Comparison of ENCODE assay signal across 15 mouse cellular contexts in genomic region chr5:3771512-3771911, GRCm38 (mm10). TPM values are rescaled to one million over a fixed set of nuclear protein-coding genes. Genes with fewer than 3 reads are reported as not detected.
A peak's percentile ranks its signal among the peaks of the same experiment; 100 is the strongest.
DNase-seq lines count a peak whose midpoint lies in the region; ATAC-seq and TF ChIP-seq lines count a peak whose summit lies in the region.
"Had no signal": no experiment of that assay in that cellular context is flagged by ENCODE, and none has a peak within 500 bp of the region (broad histone marks: within the 10 kb centered on the region; RNA-seq: fewer than 3 reads in every experiment).

No protein-coding gene starts in this region.

- peaks cover 12% of the 10 kb centered on the region for H3K36me3 ChIP-seq in hindbrain, embryonic 13.5 days
- peaks cover 23% of the 10 kb centered on the region for H3K36me3 ChIP-seq in hindbrain, embryonic 10.5 days
- H3K36me3 ChIP-seq in neural tube, embryonic 14.5 days (ENCODE audit: control insufficient read depth, insufficient read depth, low read length), result no peaks in the 10 kb centered on the region; the same call in 1 of the 2 replicates
- no peaks in the 10 kb centered on the region for H3K36me3 ChIP-seq in midbrain, postnatal 0 days (ENCODE audit: insufficient read depth, low read length)
- H3K36me3 ChIP-seq: intestine, embryonic 15.5 days had no signal

- peaks cover 4% of the 10 kb centered on the region for H3K4me1 ChIP-seq in hindbrain, embryonic 13.5 days (replicated peaks)
- H3K4me1 ChIP-seq in hindbrain, embryonic 10.5 days (replicated peaks), result peaks cover 6% of the 10 kb centered on the region; the same call in 1 of the 2 replicates
- H3K4me1 ChIP-seq in neural tube, embryonic 14.5 days (ENCODE audit: control insufficient read depth, insufficient read depth, low read length), result no peaks in the 10 kb centered on the region
- H3K4me1 ChIP-seq in midbrain, postnatal 0 days (ENCODE audit: insufficient read depth, low read length), result no peaks in the 10 kb centered on the region
- H3K4me1 ChIP-seq: intestine, embryonic 15.5 days had no signal

- no peaks in the 10 kb centered on the region for H3K9me3 ChIP-seq in hindbrain, embryonic 13.5 days
- H3K9me3 ChIP-seq in hindbrain, embryonic 10.5 days, result no peaks in the 10 kb centered on the region
- no peaks in the 10 kb centered on the region for H3K9me3 ChIP-seq in neural tube, embryonic 14.5 days (ENCODE audit: control insufficient read depth, low read length)
- H3K9me3 ChIP-seq in midbrain, postnatal 0 days (ENCODE audit: low read length), result no peaks in the 10 kb centered on the region
- H3K9me3 ChIP-seq: intestine, embryonic 15.5 days had no signal

- peak; percentile 9 for DNase-seq in adrenal gland, adult 2 months
- no peak for DNase-seq in adrenal gland, postnatal 25 days
- no peak for DNase-seq in hindbrain, embryonic 10.5 days (ENCODE audit: low spot score)
- no peak for DNase-seq in neural tube, embryonic 10.5 days (ENCODE audit: extremely low spot score, low spot score)
- DNase-seq in midbrain, postnatal 0 days (ENCODE audit: low spot score), result peak; percentile 11
- no peak for DNase-seq in layer of hippocampus, postnatal 10 days (ENCODE audit: low spot score in 2 of 2)
- DNase-seq: cerebellum, adult 9-11 months; embryo, embryonic 11 days; lung, adult 2 months; right cerebral cortex, adult 18-20 months had no signal

- no peak overlapping the region for H3K4me2 ChIP-seq in hindbrain, embryonic 13.5 days
- no peak overlapping the region for H3K4me2 ChIP-seq in neural tube, embryonic 14.5 days (ENCODE audit: low read depth, low read length)
- no peak overlapping the region for H3K4me2 ChIP-seq in midbrain, postnatal 0 days (ENCODE audit: low read depth, low read length, poor library complexity, severe bottlenecking)
- H3K4me2 ChIP-seq: intestine, embryonic 15.5 days had no signal

- no peak overlapping the region for H3K4me3 ChIP-seq in hindbrain, embryonic 13.5 days
- H3K4me3 ChIP-seq in hindbrain, embryonic 10.5 days, result no peak overlapping the region
- no peak overlapping the region for H3K4me3 ChIP-seq in neural tube, embryonic 14.5 days (ENCODE audit: low read depth, low read length)
- no peak overlapping the region for H3K4me3 ChIP-seq in midbrain, postnatal 0 days (ENCODE audit: low read depth, low read length)
- H3K4me3 ChIP-seq: intestine, embryonic 15.5 days had no signal

- 55% methylated on average over 3 of the region's 3 CpGs for WGBS in hindbrain, embryonic 13.5 days
- WGBS in hindbrain, embryonic 10.5 days, result 80% methylated on average over 3 of the region's 3 CpGs
- 54% methylated on average over 3 of the region's 3 CpGs for WGBS in neural tube, embryonic 14.5 days
- WGBS in midbrain, postnatal 0 days, result 44% methylated on average over 3 of the region's 3 CpGs

- H3K27ac ChIP-seq in hindbrain, embryonic 13.5 days, result peak overlapping the region; percentile 55; the same call in 1 of the 2 replicates
- H3K27ac ChIP-seq in hindbrain, embryonic 10.5 days, result no peak overlapping the region
- H3K27ac ChIP-seq in neural tube, embryonic 14.5 days (ENCODE audit: low read depth, low read length), result peak overlapping the region; percentile 16; the same call in 1 of the 2 replicates
- no peak overlapping the region for H3K27ac ChIP-seq in midbrain, postnatal 0 days (ENCODE audit: low read depth, low read length)
- H3K27ac ChIP-seq: intestine, embryonic 15.5 days; kidney, postnatal 0 days had no signal

- no peak; the same call in 1 of the 2 replicates for ATAC-seq in hindbrain, embryonic 13.5 days (ENCODE audit: low FRiP score)
- no peak for ATAC-seq in neural tube, embryonic 14.5 days (ENCODE audit: low read depth)
- ATAC-seq in midbrain, postnatal 0 days (ENCODE audit: low FRiP score), result no peak
- ATAC-seq: intestine, embryonic 15.5 days had no signal

- TF ChIP-seq CTCF in midbrain, postnatal 0 days (IDR thresholded peaks at IDR 0.05), result no peak

- no peaks in the 10 kb centered on the region for H3K27me3 ChIP-seq in hindbrain, embryonic 13.5 days
- no peaks in the 10 kb centered on the region for H3K27me3 ChIP-seq in hindbrain, embryonic 10.5 days (ENCODE audit: insufficient read depth, poor library complexity, severe bottlenecking)
- no peaks in the 10 kb centered on the region for H3K27me3 ChIP-seq in neural tube, embryonic 14.5 days (ENCODE audit: control insufficient read depth, insufficient read depth, low read length)
- H3K27me3 ChIP-seq in midbrain, postnatal 0 days (ENCODE audit: insufficient read depth, low read length), result no peaks in the 10 kb centered on the region
- H3K27me3 ChIP-seq: CH12.LX; intestine, embryonic 15.5 days had no signal

- H3K9ac ChIP-seq in hindbrain, embryonic 13.5 days, result no peak overlapping the region
- no peak overlapping the region for H3K9ac ChIP-seq in neural tube, embryonic 14.5 days (replicated peaks; ENCODE audit: low read depth, low read length)
- H3K9ac ChIP-seq in midbrain, postnatal 0 days (replicated peaks; ENCODE audit: low read length, poor library complexity, severe bottlenecking), result no peak overlapping the region
- H3K9ac ChIP-seq: intestine, embryonic 15.5 days had no signal

RNA-seq across cellular contexts. Expression of gene Ankib1, which starts 31.2 kb away (rescaled TPM):
- 10 to 100 TPM; 58.5 to 90.4 TPM for total RNA-seq in adrenal gland, adult 2 months (2021)
- polyA plus RNA-seq in adrenal gland, adult 2 months (2012; rRNA removed), result 6.9 and 10.5 TPM in 2 replicates
- 77.2 and 79.4 TPM in 2 replicates for total RNA-seq in adrenal gland, postnatal 25 days (2021)
- 18.3 and 19.9 TPM in 2 replicates for polyA plus RNA-seq in hindbrain, embryonic 13.5 days (2015; fragmentation: Nextera tagmentation; extraction: Ambion mirVana)
- polyA plus RNA-seq in hindbrain, embryonic 10.5 days (2016; fragmentation: Nextera tagmentation; extraction: Ambion mirVana), result 9.3 and 13.1 TPM in 2 replicates
- 24.4 and 25.8 TPM in 2 replicates for polyA plus RNA-seq in neural tube, embryonic 14.5 days (2014; fragmentation: Nextera tagmentation; extraction: Ambion mirVana)
- 56.9 and 62.7 TPM in 2 replicates for total RNA-seq in midbrain, postnatal 0 days (2014; rRNA removed)
- polyA plus RNA-seq in midbrain, postnatal 0 days (2015; fragmentation: Nextera tagmentation; extraction: Ambion mirVana), result 12.3 and 16.0 TPM in 2 replicates
- 10 to 100 TPM; 68.7 to 72.9 TPM for total RNA-seq in layer of hippocampus, postnatal 10 days (2021)

RNA-seq across cellular contexts. Expression of gene Krit1, which starts 31.5 kb away (rescaled TPM):
- 10 to 100 TPM; 41.9 to 55.7 TPM for total RNA-seq in adrenal gland, adult 2 months (2021)
- polyA plus RNA-seq in adrenal gland, adult 2 months (2012; rRNA removed), result 2.7 and 3.2 TPM in 2 replicates
- 56.9 and 61.0 TPM in 2 replicates for total RNA-seq in adrenal gland, postnatal 25 days (2021)
- 68.4 and 71.8 TPM in 2 replicates for polyA plus RNA-seq in hindbrain, embryonic 13.5 days (2015; fragmentation: Nextera tagmentation; extraction: Ambion mirVana)
- 58.4 and 62.4 TPM in 2 replicates for polyA plus RNA-seq in hindbrain, embryonic 10.5 days (2016; fragmentation: Nextera tagmentation; extraction: Ambion mirVana)
- 61.7 and 69.7 TPM in 2 replicates for polyA plus RNA-seq in neural tube, embryonic 14.5 days (2014; fragmentation: Nextera tagmentation; extraction: Ambion mirVana)
- total RNA-seq in midbrain, postnatal 0 days (2014; rRNA removed), result 28.4 and 49.1 TPM in 2 replicates
- polyA plus RNA-seq in midbrain, postnatal 0 days (2015; fragmentation: Nextera tagmentation; extraction: Ambion mirVana), result 28.7 and 34.2 TPM in 2 replicates
- total RNA-seq in layer of hippocampus, postnatal 10 days (2021), result 10 to 100 TPM; 44.2 to 47.1 TPM

Comparison
In these comparisons a context has a peak if more than half of its experiments do, and no peak if none do; other contexts are left out.
1. DNase-seq: peak in adrenal gland, adult 2 months (single experiment) and midbrain, postnatal 0 days (single experiment); none in adrenal gland, postnatal 25 days (single experiment), hindbrain, embryonic 10.5 days (single experiment), neural tube, embryonic 10.5 days (single experiment) and layer of hippocampus, postnatal 10 days (0 of 2).
2. H3K27ac ChIP-seq: peak in hindbrain, embryonic 13.5 days (single experiment) and neural tube, embryonic 14.5 days (single experiment); none in hindbrain, embryonic 10.5 days (single experiment) and midbrain, postnatal 0 days (single experiment).